Mouse (Mus musculus) embryonic fibroblast, embryonic 13.5 days (primary cell): ENCODE data around the gene Snapc4.

Source experiments
- CTCF ChIP-seq: IDR thresholded peaks from 2 replicates; pipeline ENCODE4 v1.5.1; 2011; ENCODE audit warnings: mild to moderate bottlenecking, control low read depth, low read length, moderate library complexity, borderline replicate concordance; ENCODE audit not compliant: insufficient read depth
- POLR2A ChIP-seq: IDR thresholded peaks from 2 replicates; pipeline ENCODE4 v1.6.1; 2011; ENCODE audit warnings: low read depth, mild to moderate bottlenecking, control low read depth, low read length, moderate library complexity

DNA sequence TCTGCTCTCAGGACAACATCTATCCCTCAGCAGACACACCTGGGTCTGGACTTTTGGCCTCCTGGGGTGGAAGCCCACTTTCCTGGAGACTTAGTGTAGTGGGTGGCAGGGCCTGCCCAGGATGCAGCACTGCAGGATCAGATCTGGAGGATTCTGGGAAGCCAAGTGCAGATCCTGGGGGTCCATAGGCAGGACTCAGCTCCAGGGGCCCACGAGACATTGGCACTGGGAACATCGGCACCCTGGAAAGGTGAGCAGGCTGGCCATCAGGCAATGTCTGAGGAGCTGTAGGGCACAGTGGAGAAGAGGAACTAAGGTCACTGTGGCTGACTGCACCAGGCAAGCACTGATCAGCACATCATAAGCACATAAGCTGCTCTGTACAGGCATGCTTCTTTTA is 41.5 kb upstream of the Snapc4 start:
- TF ChIP-seq POLR2A, result no peak
- no peak for TF ChIP-seq CTCF
